Mouse (Mus musculus) liver, embryonic 11.5 days (tissue): ENCODE measurements around the gene Ddr1. TPM values are rescaled to one million over a fixed set of nuclear protein-coding genes. Genes with fewer than 3 reads are reported as not detected.

Experiments used
- ATAC-seq: fragments of 200-750 bp; cut with Nextera tagmentation; replicated peaks from 2 replicates; pipeline ENCODE4 v1.8.0; 2017; ENCODE audit warnings: moderate number of reproducible peaks, mild to moderate bottlenecking, moderate TSS enrichment, moderate library complexity; ENCODE audit not compliant: low FRiP score
- DNase-seq: peaks from one replicate; pipeline ENCODE4 v3.0.0-alpha.2; 2017; ENCODE audit warnings: low spot score
- H3K27ac ChIP-seq: fragments of 300-500 bp; sonication (generic); 2 replicates; pipeline ENCODE4 v1.5.1; 2014; ENCODE audit warnings: mild to moderate bottlenecking, low read depth, low read length, control low read depth
- H3K27me3 ChIP-seq: fragments of 300-500 bp; sonication (generic); replicated peaks from 2 replicates; pipeline ENCODE4 v1.6.1; 2014; ENCODE audit warnings: low read length, mixed read lengths; ENCODE audit not compliant: control insufficient read depth, insufficient read depth
- H3K36me3 ChIP-seq: fragments of 300-500 bp; sonication (generic); 2 replicates; pipeline ENCODE4 v1.6.1; 2014; ENCODE audit warnings: mild to moderate bottlenecking, low read length, moderate library complexity, mixed read lengths; ENCODE audit not compliant: control insufficient read depth, insufficient read depth
- H3K4me1 ChIP-seq: fragments of 300-500 bp; sonication (generic); replicated peaks from 2 replicates; pipeline ENCODE4 v1.6.1; 2014; ENCODE audit warnings: low read length, mixed read lengths; ENCODE audit not compliant: control insufficient read depth, insufficient read depth
- H3K4me2 ChIP-seq: fragments of 300-500 bp; sonication (generic); 2 replicates; pipeline ENCODE4 v1.6.1; 2014; ENCODE audit warnings: mild to moderate bottlenecking, control low read depth, moderate library complexity
- H3K4me3 ChIP-seq: fragments of 300-500 bp; sonication (generic); 2 replicates; pipeline ENCODE4 v1.5.1; 2014; ENCODE audit warnings: low read depth, low read length, control low read depth
- H3K9ac ChIP-seq: fragments of 300-500 bp; sonication (generic); 2 replicates; pipeline ENCODE4 v1.6.1; 2014; ENCODE audit warnings: low read depth, low read length, control low read depth
- H3K9me3 ChIP-seq: fragments of 300-500 bp; sonication (generic); 2 replicates; pipeline ENCODE4 v1.6.1; 2016; ENCODE audit warnings: low read length, inconsistent platforms, mixed read lengths; ENCODE audit not compliant: control insufficient read depth
- WGBS: fragments of 180-500 bp; shearing (Covaris S2); extraction: QIAGEN DNeasy Blood & Tissue Kit; methylation state at CpG from one replicate; pipeline ENCODE4 v1.1.7; 2014; 5-methylcytosine and 5-hydroxymethylcytosine counted together
- polyA plus RNA-seq: library from polyadenylated mRNA; unstranded; fragments of >200 nt; fragmentation: Nextera tagmentation; extraction: Ambion mirVana; gene quantifications from 2 replicates; pipeline ENCODE4 v1.2.1, GENCODE M21; 2014

The Ddr1 gene
- polyA plus RNA-seq, 1 experiment from 2014 or later: 15.9 TPM

DNA sequence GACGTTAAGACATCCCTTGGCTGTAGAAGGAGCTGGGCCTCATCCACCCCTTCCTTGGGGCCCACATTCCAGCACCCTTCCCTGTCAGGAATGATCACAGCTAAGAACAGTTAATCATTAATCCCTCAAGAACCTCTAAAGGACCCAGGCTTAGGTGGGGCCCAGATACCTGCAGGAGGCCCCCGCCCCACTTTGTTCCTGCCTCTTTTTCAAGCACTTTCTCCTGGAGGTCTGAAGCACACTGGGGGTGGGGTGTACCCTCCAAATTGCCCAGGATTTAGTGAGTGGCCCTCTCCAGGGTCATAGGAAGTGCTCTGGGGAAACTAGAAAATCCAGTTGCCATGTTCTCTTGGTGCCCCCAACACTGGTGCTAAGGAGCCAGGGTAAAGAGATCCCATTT lies 55.0 kb downstream of the Ddr1 start:
- no peak for ATAC-seq
- no peak for DNase-seq
- 63% methylated on average over 2 of the region's 2 CpGs for WGBS
- no peaks in the 10 kb centered on the region for H3K4me1 ChIP-seq
- H3K27ac ChIP-seq: no peak overlapping the region
- no peaks in the 10 kb centered on the region for H3K9me3 ChIP-seq
- H3K9ac ChIP-seq: no peak overlapping the region
- H3K4me3 ChIP-seq: no peak overlapping the region
- no peaks in the 10 kb centered on the region for H3K36me3 ChIP-seq
- no peak overlapping the region for H3K4me2 ChIP-seq
- H3K27me3 ChIP-seq: no peaks in the 10 kb centered on the region; the same call in 1 of the 2 replicates

DNA sequence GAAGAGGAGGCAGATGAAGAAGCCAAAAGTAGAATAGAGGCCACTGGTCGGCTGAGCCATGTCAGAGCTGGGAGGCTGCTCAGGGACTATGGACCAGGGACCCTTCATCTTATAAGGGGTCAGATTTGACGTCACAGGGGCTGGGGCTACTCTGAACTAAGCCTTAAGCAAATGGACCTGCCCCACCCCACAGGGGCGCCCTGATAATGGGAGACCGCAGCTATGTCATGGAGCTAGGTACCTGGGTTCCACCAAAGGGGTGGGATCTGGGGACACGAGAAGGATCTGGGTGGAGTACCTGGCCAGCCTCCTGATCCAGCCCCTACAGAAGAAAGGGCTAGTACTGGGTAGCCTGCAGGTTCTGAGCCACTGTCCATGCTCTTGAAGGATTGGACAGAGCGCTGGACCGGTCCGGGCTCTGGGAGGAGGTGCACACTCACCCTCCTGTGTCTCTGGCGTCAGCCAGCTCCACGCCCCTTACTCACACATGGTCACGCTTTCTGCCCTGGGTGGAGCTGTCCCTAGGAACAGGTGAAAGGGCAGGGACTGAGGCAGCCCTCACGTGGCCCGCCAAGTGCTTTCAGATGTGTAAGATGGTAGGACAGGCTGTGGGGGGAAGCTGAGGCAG lies 60.7 kb downstream of the Ddr1 start, which contains the start of gene Mucl3:
Gene Mucl3, minus strand, starts transcription at position 87 of the 628 bp plus-strand sequence.
- no peaks in the 10 kb centered on the region for H3K4me1 ChIP-seq
- 65% methylated on average over 13 of the region's 13 CpGs for WGBS
- no peak for DNase-seq
- H3K27me3 ChIP-seq: peaks cover 6% of the 10 kb centered on the region; the same call in 1 of the 2 replicates
- H3K9ac ChIP-seq: no peak within 1 kb of the TSS
- no peak within 1 kb of the TSS for H3K27ac ChIP-seq
- no peak within 1 kb of the TSS for H3K4me3 ChIP-seq
- H3K9me3 ChIP-seq: no peaks in the 10 kb centered on the region
- no peaks in the 10 kb centered on the region for H3K36me3 ChIP-seq
- no peak for ATAC-seq
- H3K4me2 ChIP-seq: no peak within 1 kb of the TSS

DNA sequence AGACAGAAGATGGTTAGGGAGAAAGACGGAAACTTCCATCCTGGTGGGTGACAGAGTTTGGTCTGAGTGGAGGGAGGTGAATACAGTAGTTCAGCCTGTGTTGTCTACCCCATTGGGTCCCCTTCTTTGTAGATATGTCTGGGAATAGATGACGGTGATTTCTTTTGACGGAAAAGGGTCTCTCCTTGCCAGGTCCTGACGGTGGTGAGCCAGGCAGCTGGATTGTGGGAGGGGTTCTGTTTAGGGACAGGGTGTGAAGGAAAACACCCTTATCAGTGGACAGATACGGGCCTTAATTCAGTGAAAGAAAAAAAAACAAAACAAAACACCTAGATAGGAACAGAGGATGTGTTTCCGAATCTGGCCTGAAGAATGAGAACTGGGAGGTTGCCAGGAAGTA lies 65.1 kb downstream of the Ddr1 start:
- DNase-seq: no peak
- Histone ChIP-seq H3K9ac (no peak overlapping the region), H3K27ac (no peak overlapping the region), H3K9me3 (no peaks in the 10 kb centered on the region), H3K36me3 (no peaks in the 10 kb centered on the region), H3K4me1 (no peaks in the 10 kb centered on the region), H3K4me3 (no peak overlapping the region), H3K27me3 (peaks cover 11% of the 10 kb centered on the region), H3K4me2 (peak overlapping the region; percentile 39)
- WGBS: 63% methylated on average over 6 of the region's 6 CpGs
- ATAC-seq: no peak

GRCm38 (mm10) chr17:35638475-35639190 lies 65.8 kb downstream of the Ddr1 start:
- Histone ChIP-seq H3K9me3 (no peaks in the 10 kb centered on the region), H3K4me1 (no peaks in the 10 kb centered on the region), H3K4me2 (peak overlapping the region; percentile 39), H3K27me3 (peaks cover 6% of the 10 kb centered on the region), H3K36me3 (no peaks in the 10 kb centered on the region), H3K9ac (no peak overlapping the region), H3K4me3 (no peak overlapping the region), H3K27ac (no peak overlapping the region)
- ATAC-seq (peak; percentile 75), DNase-seq (no peak)
- WGBS: 19% methylated on average over 14 of the region's 14 CpGs

GRCm38 (mm10) chr17:35636363-35636762 lies 68.1 kb downstream of the Ddr1 start:
- H3K27ac ChIP-seq: no peak overlapping the region
- DNase-seq (no peak), ATAC-seq (no peak)
- H3K9me3 ChIP-seq: no peaks in the 10 kb centered on the region
- no peak overlapping the region for H3K4me2 ChIP-seq
- no peak overlapping the region for H3K4me3 ChIP-seq
- H3K36me3 ChIP-seq: no peaks in the 10 kb centered on the region
- H3K4me1 ChIP-seq: no peaks in the 10 kb centered on the region
- no peak overlapping the region for H3K9ac ChIP-seq
- H3K27me3 ChIP-seq: peaks cover 6% of the 10 kb centered on the region
- 32% methylated on average over 5 of the region's 5 CpGs for WGBS

- Histone ChIP-seq H3K9me3 (no peaks in the 10 kb centered on the region), H3K27me3 (peaks cover 6% of the 10 kb centered on the region), H3K4me1 (no peaks in the 10 kb centered on the region), H3K4me2 (peak overlapping the region; percentile 65), H3K9ac (no peak overlapping the region), H3K27ac (no peak overlapping the region), H3K36me3 (no peaks in the 10 kb centered on the region), H3K4me3 (peak overlapping the region; percentile 34)
- ATAC-seq (0 out of 2 replicates have a peak, but pooled peaks have one; percentile 47), DNase-seq (peak; percentile 49)
- 6% methylated on average over 15 of the region's 15 CpGs for WGBS
Measured at GRCm38 (mm10) chr17:35635699-35636111, 68.7 kb downstream of the Ddr1 start.

- Histone ChIP-seq H3K27ac (no peak overlapping the region), H3K9me3 (no peaks in the 10 kb centered on the region), H3K27me3 (peaks cover 6% of the 10 kb centered on the region), H3K36me3 (no peaks in the 10 kb centered on the region), H3K4me2 (no peak overlapping the region), H3K9ac (no peak overlapping the region), H3K4me1 (no peaks in the 10 kb centered on the region), H3K4me3 (no peak overlapping the region)
- ATAC-seq (no peak), DNase-seq (no peak)
- 83% methylated on average over 3 of the region's 3 CpGs for WGBS
Measured at GRCm38 (mm10) chr17:35635202-35635601, 69.2 kb downstream of the Ddr1 start.

GRCm38 (mm10) chr17:35633992-35634391 lies 70.4 kb downstream of the Ddr1 start:
- 15% methylated on average over 1 of the region's 1 CpGs for WGBS
- H3K9ac ChIP-seq: no peak overlapping the region
- no peak overlapping the region for H3K4me2 ChIP-seq
- H3K36me3 ChIP-seq: no peaks in the 10 kb centered on the region
- no peak for DNase-seq
- no peak for ATAC-seq
- no peaks in the 10 kb centered on the region for H3K4me1 ChIP-seq
- H3K27me3 ChIP-seq: peaks cover 6% of the 10 kb centered on the region
- H3K4me3 ChIP-seq: no peak overlapping the region
- no peaks in the 10 kb centered on the region for H3K9me3 ChIP-seq
- no peak overlapping the region for H3K27ac ChIP-seq
